Mouse (Mus musculus): ENCODE data around the gene Ift74. TPM values are rescaled to one million over a fixed set of nuclear protein-coding genes. Genes with fewer than 3 reads are reported as not detected.
"Not testable (repeated sequence)": the region's sequence is repeated elsewhere in the genome, so short reads cannot be mapped to it uniquely, and the experiment has no call there.

The Ift74 gene
- polyA plus RNA-seq, 1 experiment from 2014 or later, result 44.9 TPM

DNA sequence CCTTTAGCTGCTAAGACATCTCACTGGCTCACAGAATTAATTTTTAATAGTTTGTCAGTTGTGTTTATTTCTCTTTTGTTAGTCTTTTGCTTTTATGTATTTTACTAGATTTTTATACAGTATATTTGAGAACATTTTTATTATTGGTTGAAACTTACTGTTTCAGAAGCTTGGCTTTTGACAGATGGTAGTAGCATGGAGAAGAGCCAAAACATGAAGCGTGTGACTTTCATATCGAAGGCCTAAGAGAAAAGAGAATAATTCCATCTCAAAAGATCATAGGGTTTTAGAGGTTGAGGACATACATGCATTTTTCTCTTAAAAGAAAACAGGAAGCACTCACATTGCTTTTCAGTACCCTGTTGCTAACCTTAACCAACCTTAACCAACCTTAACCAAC is 28.9 kb downstream of the Ift74 start:
- Histone ChIP-seq H3K36me3 (0 out of 2 replicates have a peak, but pooled peaks cover 10% of the 10 kb centered on the region), H3K9me3 (replicated peaks) (no peaks in the 10 kb centered on the region), H3K4me1 (no peaks in the 10 kb centered on the region), H3K27ac (no peak overlapping the region), H3K4me3 (no peak overlapping the region), H3K27me3 (ENCODE audit: low read depth, poor library complexity, severe bottlenecking) (no peaks in the 10 kb centered on the region)
- DNase-seq (ENCODE audit: low spot score), result no peak
- WGBS, result 98% methylated on average over 2 of the region's 2 CpGs

DNA sequence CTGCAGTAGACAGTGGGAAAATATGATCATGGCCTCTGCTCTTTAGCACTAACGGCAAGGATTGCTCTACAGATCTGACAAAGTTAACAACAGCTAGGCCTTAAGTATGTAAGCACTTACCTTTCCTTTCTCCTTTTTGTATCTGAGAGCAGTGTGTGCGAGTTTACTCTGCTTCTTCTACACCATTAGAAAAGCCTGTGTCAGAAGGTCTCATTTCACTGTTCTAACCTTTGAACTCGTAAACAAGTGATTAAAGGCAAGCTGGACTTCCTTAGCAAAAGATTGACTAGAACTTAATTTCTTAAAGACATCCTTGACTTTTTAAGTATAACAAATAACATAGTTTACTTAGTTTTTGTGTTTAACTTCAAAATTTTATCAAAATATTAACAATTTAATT is 35.6 kb downstream of the Ift74 start, which contains the start of gene Lrrc19:
Gene Lrrc19, minus strand, starts transcription at position 225 of the 400 bp plus-strand sequence.
- Histone ChIP-seq H3K36me3 (peaks cover 18% of the 10 kb centered on the region), H3K27me3 (ENCODE audit: low read depth, poor library complexity, severe bottlenecking) (no peaks in the 10 kb centered on the region), H3K27ac (no peak within 1 kb of the TSS), H3K4me1 (no peaks in the 10 kb centered on the region), H3K9me3 (replicated peaks) (no peaks in the 10 kb centered on the region), H3K4me3 (no peak within 1 kb of the TSS)
- 76% methylated on average over 3 of the region's 3 CpGs for WGBS
- DNase-seq (ENCODE audit: low spot score), result no peak

DNA sequence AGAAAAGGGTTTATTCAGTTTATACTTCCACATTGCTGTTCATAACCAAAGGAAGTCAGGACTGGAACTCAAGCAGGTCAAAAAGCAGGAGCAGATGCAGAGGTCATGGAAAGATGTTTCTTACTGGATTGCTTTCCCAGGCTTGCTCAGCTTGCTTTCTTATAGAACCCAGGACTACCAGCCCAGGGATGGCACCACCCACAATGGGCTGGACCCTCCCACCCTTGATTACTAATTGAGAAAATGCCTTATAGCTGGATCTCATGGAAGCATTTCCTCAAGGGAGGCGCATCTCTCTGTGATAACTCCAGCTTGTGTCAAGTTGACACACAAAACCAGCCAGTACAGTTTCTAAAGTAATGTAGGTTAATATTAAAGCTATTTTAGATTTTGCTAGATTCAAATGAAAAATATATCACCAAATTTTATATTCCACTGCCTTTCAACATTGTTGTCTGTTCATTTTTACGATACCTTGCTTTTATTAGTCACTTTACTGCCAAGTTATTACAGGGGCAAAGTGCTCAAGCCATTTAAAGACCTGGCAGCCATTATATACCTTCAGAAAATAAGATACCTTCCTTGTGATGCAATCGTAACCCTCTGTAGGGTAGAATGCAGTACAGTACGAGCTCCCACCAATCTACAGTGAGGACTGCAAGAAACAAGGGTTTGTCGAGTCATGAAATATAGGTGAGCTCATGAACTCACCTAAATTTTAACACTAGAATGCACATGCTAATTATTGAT is 36.3 kb downstream of the Ift74 start:
- H3K27me3 ChIP-seq (ENCODE audit: low read depth, poor library complexity, severe bottlenecking); H3K9me3 ChIP-seq (replicated peaks); H3K4me1 ChIP-seq; DNase-seq (ENCODE audit: low spot score); H3K4me3 ChIP-seq; H3K27ac ChIP-seq: not testable (repeated sequence)
- H3K36me3 ChIP-seq, result peaks cover 25% of the 10 kb centered on the region
- WGBS, result 93% methylated on average over 5 of the region's 5 CpGs

DNA sequence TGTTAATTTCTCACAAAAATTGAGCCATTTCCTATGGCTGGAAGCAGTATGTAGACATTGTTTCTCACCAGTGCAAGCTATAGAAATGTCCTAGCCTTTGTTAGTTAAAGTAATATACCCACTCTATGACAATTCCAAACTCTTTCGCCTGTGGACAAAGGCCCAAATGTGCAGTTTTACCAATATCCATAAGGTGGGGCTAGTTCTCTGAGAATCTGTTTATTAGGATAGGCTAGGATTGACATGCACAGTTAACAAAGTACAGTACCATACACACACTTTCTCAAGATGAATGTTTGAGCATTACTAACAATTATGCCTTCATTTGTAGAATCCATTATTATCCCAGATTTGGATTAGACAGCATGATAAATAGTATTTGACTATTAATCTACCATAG is 55.4 kb downstream of the Ift74 start:
- Histone ChIP-seq H3K27me3 (ENCODE audit: low read depth, poor library complexity, severe bottlenecking) (no peaks in the 10 kb centered on the region), H3K4me1 (no peaks in the 10 kb centered on the region), H3K27ac (no peak overlapping the region), H3K9me3 (replicated peaks) (no peaks in the 10 kb centered on the region), H3K4me3 (no peak overlapping the region), H3K36me3 (0 out of 2 replicates have a peak, but pooled peaks cover 6% of the 10 kb centered on the region)
- WGBS, result 59% methylated on average over 1 of the region's 1 CpGs
- DNase-seq (ENCODE audit: low spot score), result no peak

DNA sequence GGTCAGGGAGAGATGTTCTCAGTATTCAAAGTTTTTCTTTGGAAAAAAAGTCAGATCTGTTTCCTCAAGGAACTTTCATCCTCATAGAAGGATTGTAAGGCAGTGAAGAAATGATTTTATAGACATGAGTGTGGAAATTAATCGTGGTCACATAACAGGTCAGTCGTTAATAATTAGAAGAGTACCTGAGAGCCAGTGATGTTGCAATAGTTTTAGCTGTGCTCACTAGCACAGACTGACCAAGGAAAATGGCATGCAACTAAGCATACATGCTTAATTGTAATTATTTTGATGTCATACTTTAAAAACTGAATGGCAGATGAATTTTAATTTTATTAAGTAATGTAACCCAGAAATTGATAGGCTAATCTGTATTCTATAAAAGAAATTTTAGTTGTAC is 66.4 kb downstream of the Ift74 start:
- DNase-seq (ENCODE audit: low spot score), result no peak
- Histone ChIP-seq H3K27me3 (ENCODE audit: low read depth, poor library complexity, severe bottlenecking) (no peaks in the 10 kb centered on the region), H3K27ac (no peak overlapping the region), H3K36me3 (peaks cover 33% of the 10 kb centered on the region), H3K4me1 (no peaks in the 10 kb centered on the region), H3K9me3 (replicated peaks) (no peaks in the 10 kb centered on the region), H3K4me3 (no peak overlapping the region)
- 97% methylated on average over 2 of the region's 2 CpGs for WGBS

DNA sequence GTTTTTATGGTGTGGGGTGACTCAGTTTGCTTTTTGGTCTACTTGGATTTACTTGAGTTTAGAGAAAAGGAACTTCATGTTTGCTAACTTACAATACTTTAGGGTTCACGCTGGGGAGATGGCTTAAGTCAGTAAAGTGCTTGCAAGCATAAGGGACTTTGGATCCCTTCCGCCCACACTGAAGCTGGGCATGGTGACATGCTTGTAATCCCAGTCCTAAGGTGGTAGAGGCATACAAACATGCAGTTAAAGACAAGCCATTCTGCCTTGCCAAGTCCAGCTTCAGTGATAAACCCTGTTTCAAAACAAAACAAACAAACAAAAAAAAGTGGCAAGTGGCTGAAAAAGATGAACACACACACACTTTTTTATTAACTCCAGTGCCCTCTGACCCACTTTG is 66.9 kb downstream of the Ift74 start:
- peaks cover 38% of the 10 kb centered on the region for H3K36me3 ChIP-seq
- DNase-seq (ENCODE audit: low spot score), result no peak
- no peaks in the 10 kb centered on the region for H3K9me3 ChIP-seq (replicated peaks)
- no peaks in the 10 kb centered on the region for H3K4me1 ChIP-seq
- no peak overlapping the region for H3K27ac ChIP-seq
- 91% methylated on average over 2 of the region's 2 CpGs for WGBS
- H3K27me3 ChIP-seq (ENCODE audit: low read depth, poor library complexity, severe bottlenecking), result no peaks in the 10 kb centered on the region
- H3K4me3 ChIP-seq, result no peak overlapping the region

DNA sequence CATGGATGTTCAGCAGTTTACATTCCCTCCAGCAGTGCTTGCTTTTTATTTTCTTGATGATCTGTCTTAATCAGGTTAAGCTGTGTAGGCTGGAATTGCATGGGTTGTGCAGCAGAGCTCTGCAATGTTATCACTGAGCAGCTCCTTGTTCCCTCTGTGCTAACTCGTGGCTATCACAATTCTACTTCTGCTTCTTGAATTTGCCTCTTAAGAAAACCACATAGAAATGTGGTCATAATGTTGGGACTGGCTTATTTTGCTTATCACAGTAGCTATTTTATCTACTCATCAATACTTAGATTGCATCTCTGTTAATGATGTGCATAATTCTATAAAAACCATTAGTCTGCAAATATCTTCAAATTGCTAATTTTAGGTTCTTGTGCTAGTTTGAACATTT is 67.7 kb downstream of the Ift74 start:
- DNase-seq (ENCODE audit: low spot score), result no peak
- no peak overlapping the region for H3K27ac ChIP-seq
- H3K4me3 ChIP-seq, result no peak overlapping the region
- WGBS, result 79% methylated on average over 1 of the region's 1 CpGs
- peaks cover 45% of the 10 kb centered on the region for H3K36me3 ChIP-seq
- no peaks in the 10 kb centered on the region for H3K4me1 ChIP-seq
- H3K27me3 ChIP-seq (ENCODE audit: low read depth, poor library complexity, severe bottlenecking), result no peaks in the 10 kb centered on the region
- H3K9me3 ChIP-seq (replicated peaks), result no peaks in the 10 kb centered on the region

DNA sequence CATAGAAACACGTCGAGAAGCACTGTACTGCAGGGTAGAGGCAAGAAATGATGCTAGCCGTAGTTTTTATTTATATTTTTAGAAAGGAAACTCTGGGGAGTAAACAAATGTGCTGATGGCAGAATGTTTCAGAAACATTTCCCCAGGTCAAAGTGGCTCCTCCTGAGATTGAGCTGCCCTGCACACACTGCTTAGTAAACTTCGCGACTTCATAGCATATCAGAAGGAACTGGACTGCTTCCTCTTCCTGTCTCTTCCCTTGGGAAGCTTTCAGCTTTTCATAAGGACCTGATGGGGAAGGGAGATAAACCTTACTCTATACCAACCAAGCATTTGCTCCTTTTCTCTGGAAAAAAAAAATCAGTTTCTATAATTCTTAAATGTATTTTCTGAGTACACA is 69.0 kb downstream of the Ift74 start:
- H3K27me3 ChIP-seq (ENCODE audit: low read depth, poor library complexity, severe bottlenecking), result no peaks in the 10 kb centered on the region
- no peaks in the 10 kb centered on the region for H3K9me3 ChIP-seq (replicated peaks)
- no peak overlapping the region for H3K4me3 ChIP-seq
- DNase-seq (ENCODE audit: low spot score), result no peak
- H3K36me3 ChIP-seq, result peaks cover 58% of the 10 kb centered on the region
- H3K27ac ChIP-seq, result no peak overlapping the region
- WGBS, result 89% methylated on average over 5 of the region's 5 CpGs
- H3K4me1 ChIP-seq, result no peaks in the 10 kb centered on the region

DNA sequence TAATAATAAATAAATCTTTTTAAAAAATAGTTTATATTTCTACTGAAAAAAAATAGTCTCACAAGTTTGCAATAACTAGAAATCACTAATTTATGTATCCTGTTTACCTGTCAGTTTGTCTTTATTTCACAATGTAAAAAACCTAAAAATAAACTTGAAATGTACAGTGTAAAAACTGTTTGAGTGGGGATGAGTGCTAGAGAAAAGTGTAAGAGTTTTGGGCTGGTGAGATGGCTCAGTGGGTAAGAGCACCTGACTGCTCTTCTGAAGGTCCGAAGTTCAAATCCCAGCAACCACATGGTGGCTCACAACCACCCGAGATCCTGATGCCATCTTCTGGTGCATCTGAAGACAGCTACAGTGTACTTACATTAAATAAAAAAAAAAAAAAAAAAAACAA is 75.5 kb downstream of the Ift74 start:
- 95% methylated on average over 2 of the region's 2 CpGs for WGBS
- peaks cover 48% of the 10 kb centered on the region for H3K36me3 ChIP-seq

DNA sequence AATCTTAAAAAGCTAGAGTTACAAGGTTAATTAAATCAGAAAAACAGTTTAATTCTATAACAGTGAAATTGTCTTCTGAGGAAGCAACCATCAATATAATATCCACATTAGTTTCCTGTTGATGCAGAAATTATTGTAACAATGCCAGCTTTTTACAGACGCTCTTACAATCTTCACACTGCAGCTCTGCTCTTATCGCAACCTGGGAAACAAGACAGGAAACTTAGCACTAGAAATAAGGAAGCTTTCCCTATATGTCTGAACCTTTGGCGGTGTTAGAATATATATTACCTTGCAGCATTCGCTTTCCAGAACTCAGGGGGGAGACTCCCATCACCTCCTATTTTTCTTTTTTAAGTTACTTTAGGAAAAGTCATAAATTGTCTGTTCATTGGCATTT is 76.8 kb downstream of the Ift74 start:
- H3K4me3 ChIP-seq, result no peak overlapping the region
- peaks cover 41% of the 10 kb centered on the region for H3K36me3 ChIP-seq
- no peaks in the 10 kb centered on the region for H3K4me1 ChIP-seq
- H3K27ac ChIP-seq, result no peak overlapping the region
- 92% methylated on average over 4 of the region's 4 CpGs for WGBS
- H3K9me3 ChIP-seq (replicated peaks), result no peaks in the 10 kb centered on the region
- no peaks in the 10 kb centered on the region for H3K27me3 ChIP-seq (ENCODE audit: low read depth, poor library complexity, severe bottlenecking)
- DNase-seq (ENCODE audit: low spot score), result no peak

More for the DNA sequence above, 75.5 kb downstream of the Ift74 start:
- H3K4me1 ChIP-seq; H3K4me3 ChIP-seq; H3K27ac ChIP-seq; DNase-seq (ENCODE audit: low spot score); H3K27me3 ChIP-seq (ENCODE audit: low read depth, poor library complexity, severe bottlenecking); H3K9me3 ChIP-seq (replicated peaks): not testable (repeated sequence)

DNA sequence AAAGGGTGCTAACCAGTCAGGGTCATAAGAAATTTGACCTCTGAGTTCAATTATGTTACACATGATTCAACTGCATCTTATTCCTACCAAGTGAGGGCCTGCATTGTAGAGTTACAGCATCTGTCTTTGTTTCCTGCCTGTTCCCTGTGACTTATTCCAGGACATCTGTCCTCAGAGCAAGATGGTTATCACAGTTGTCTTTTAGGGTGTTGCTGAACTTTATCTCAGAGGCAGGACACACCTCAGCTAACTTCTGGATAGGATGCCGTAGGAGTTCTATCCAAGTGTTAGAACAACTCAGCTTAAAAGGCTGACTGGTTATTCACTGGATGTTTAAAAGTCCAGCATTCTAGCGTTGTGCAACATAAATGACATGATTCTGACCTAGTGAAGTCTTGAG is 77.9 kb downstream of the Ift74 start:
- DNase-seq (ENCODE audit: low spot score), result no peak
- no peaks in the 10 kb centered on the region for H3K4me1 ChIP-seq
- no peak overlapping the region for H3K4me3 ChIP-seq
- peaks cover 32% of the 10 kb centered on the region for H3K36me3 ChIP-seq
- 83% methylated on average over 2 of the region's 2 CpGs for WGBS
- no peaks in the 10 kb centered on the region for H3K9me3 ChIP-seq (replicated peaks)
- no peaks in the 10 kb centered on the region for H3K27me3 ChIP-seq (ENCODE audit: low read depth, poor library complexity, severe bottlenecking)
- no peak overlapping the region for H3K27ac ChIP-seq

DNA sequence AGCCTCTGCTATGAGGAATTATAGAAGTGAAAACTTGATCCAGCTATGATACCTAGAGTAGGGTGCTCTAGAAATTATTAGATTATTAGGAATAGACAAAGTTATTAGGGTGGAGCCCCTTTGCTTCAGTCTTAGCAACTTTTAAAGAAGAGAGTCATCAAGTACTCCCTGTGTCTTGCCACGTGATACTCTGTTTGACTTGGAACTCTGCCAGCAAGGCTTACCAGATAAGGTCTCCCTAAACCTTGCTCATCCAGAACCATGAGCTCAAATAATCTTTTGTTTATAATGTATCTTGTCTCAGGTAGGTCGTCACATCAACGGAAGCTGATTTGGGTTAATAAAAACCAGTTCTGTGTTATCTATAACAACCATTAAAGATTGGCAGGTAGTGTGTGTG is 82.1 kb downstream of the Ift74 start:
- Histone ChIP-seq H3K27ac (no peak overlapping the region), H3K4me3 (no peak overlapping the region), H3K4me1 (no peaks in the 10 kb centered on the region), H3K9me3 (replicated peaks) (no peaks in the 10 kb centered on the region), H3K36me3 (peaks cover 12% of the 10 kb centered on the region), H3K27me3 (ENCODE audit: low read depth, poor library complexity, severe bottlenecking) (no peaks in the 10 kb centered on the region)
- no peak for DNase-seq (ENCODE audit: low spot score)
- WGBS, result 86% methylated on average over 3 of the region's 3 CpGs

DNA sequence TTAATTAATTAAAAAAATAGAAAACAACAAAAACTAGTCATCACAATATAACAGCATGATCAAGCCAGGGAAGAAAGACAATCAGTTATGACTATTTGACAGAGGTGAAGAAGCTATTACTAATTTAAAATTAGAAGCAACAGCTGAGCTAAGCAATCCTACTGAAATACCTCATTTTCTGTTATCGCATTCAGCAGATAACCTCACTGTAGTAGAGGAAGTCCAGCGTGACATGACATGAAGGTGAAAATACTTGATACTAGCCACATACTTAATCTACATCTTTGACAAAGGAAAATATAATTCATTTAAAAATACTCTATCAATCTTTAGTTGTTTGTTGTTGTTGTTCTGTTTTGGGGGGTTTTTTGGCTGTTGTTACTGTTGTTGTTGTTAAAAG is 96.7 kb downstream of the Ift74 start:
- WGBS, result 86% methylated on average over 2 of the region's 2 CpGs
- no peaks in the 10 kb centered on the region for H3K9me3 ChIP-seq (replicated peaks)
- H3K4me1 ChIP-seq, result no peaks in the 10 kb centered on the region
- H3K4me3 ChIP-seq, result no peak overlapping the region
- no peak overlapping the region for H3K27ac ChIP-seq
- no peaks in the 10 kb centered on the region for H3K36me3 ChIP-seq
- DNase-seq (ENCODE audit: low spot score), result no peak
- no peaks in the 10 kb centered on the region for H3K27me3 ChIP-seq (ENCODE audit: low read depth, poor library complexity, severe bottlenecking)

DNA sequence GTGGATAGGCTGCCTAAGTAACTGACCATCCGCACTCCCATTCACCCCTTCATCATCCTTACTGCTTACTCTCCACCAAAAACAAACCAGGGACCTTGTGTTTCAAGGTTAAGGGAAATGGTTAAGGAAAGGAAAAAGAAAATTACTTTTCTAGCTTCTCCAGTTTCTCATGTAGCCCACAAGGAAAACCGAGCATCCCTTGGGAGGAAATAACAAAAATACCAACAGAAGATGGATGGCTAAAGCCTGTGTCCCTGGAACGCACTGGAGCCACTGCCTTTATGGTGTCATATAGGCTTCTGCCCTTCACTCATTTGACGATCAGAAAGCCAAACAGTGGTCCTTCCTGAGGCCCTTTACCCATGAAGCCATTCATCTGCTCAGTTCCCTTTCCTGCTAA is 97.1 kb downstream of the Ift74 start:
- no peak for DNase-seq (ENCODE audit: low spot score)
- Histone ChIP-seq H3K27ac (no peak overlapping the region), H3K9me3 (replicated peaks) (no peaks in the 10 kb centered on the region), H3K27me3 (ENCODE audit: low read depth, poor library complexity, severe bottlenecking) (no peaks in the 10 kb centered on the region), H3K4me1 (no peaks in the 10 kb centered on the region), H3K36me3 (no peaks in the 10 kb centered on the region), H3K4me3 (no peak overlapping the region)
- 70% methylated on average over 4 of the region's 4 CpGs for WGBS
